Mouse (Mus musculus) small intestine, adult 2 months (tissue): ENCODE measurements around the gene Itsn2.

ENCODE experiments used
- CTCF ChIP-seq: fragments of 200-500 bp; IDR thresholded peaks from 2 replicates; pipeline ENCODE4 v1.5.1; 2012; ENCODE audit warnings: low read depth, mild to moderate bottlenecking, control low read depth, inconsistent platforms, low read length, moderate library complexity, mixed read lengths; ENCODE audit not compliant: insufficient replicate concordance, insufficient read length; ENCODE audit errors: extremely low read depth
- POLR2A ChIP-seq: fragments of 200-500 bp; IDR thresholded peaks from 2 replicates; pipeline ENCODE4 v1.6.1; 2012; ENCODE audit warnings: low read depth, mild to moderate bottlenecking, control low read depth, inconsistent platforms, low read length, moderate library complexity

GRCm38 (mm10) chr12:4719066-4719761 is 126.8 kb downstream of the Itsn2 start:
- TF ChIP-seq CTCF: no peak
- TF ChIP-seq POLR2A: no peak
